Mouse (Mus musculus) cerebellum, adult 2 months (tissue): ENCODE data around the gene Upb1.

ENCODE experiments used
- CTCF ChIP-seq: fragments of 200-500 bp; IDR thresholded peaks from 2 replicates; pipeline ENCODE4 v1.5.1; 2011; ENCODE audit warnings: low read depth, mild to moderate bottlenecking, control low read depth, low read length, moderate library complexity, borderline replicate concordance; ENCODE audit not compliant: insufficient read depth
- POLR2A ChIP-seq: fragments of 200-500 bp; IDR thresholded peaks from 2 replicates; pipeline ENCODE4 v1.6.1; 2011; ENCODE audit warnings: low read length, control low read depth, borderline replicate concordance; ENCODE audit not compliant: insufficient read depth

GRCm38 (mm10) chr10:75364796-75365195, 36.1 kb upstream of the Upb1 start:
- TF ChIP-seq POLR2A (no peak), CTCF (no peak)
